Mouse (Mus musculus) midbrain, postnatal 0 days (tissue): Measurements from ENCODE around the gene Xylt1. TPM values are rescaled to one million over a fixed set of nuclear protein-coding genes. Genes with fewer than 3 reads are reported as not detected.

Experiments
- ATAC-seq: fragments of 200-750 bp; cut with Nextera tagmentation; 2 replicates; pipeline ENCODE4 v1.8.0; 2017; ENCODE audit warnings: moderate number of reproducible peaks, mild to moderate bottlenecking, moderate TSS enrichment, moderate library complexity; ENCODE audit not compliant: low FRiP score
- DNase-seq: peaks from one replicate; pipeline ENCODE4 v3.0.0-alpha.2; 2015; ENCODE audit warnings: low spot score
- H3K27ac ChIP-seq: fragments of 300-500 bp; sonication (generic); 2 replicates; pipeline ENCODE4 v1.5.1; 2014; ENCODE audit warnings: low read depth, mild to moderate bottlenecking, low read length, mixed read lengths
- H3K27me3 ChIP-seq: fragments of 300-500 bp; sonication (generic); 2 replicates; pipeline ENCODE4 v1.6.1; 2014; ENCODE audit warnings: low read length, control low read depth, mixed read lengths; ENCODE audit not compliant: insufficient read depth
- H3K36me3 ChIP-seq: fragments of 300-500 bp; sonication (generic); 2 replicates; pipeline ENCODE4 v1.6.1; 2014; ENCODE audit warnings: low read length, control low read depth, mixed read lengths; ENCODE audit not compliant: insufficient read depth
- H3K4me1 ChIP-seq: fragments of 300-500 bp; sonication (generic); 2 replicates; pipeline ENCODE4 v1.6.1; 2014; ENCODE audit warnings: mild to moderate bottlenecking, control low read depth, antibody characterized with exemption, low read length, mixed read lengths; ENCODE audit not compliant: insufficient read depth
- H3K4me2 ChIP-seq: fragments of 300-500 bp; sonication (generic); 2 replicates; pipeline ENCODE4 v1.6.1; 2014; ENCODE audit warnings: low read depth, mild to moderate bottlenecking, low read length, mixed read lengths; ENCODE audit not compliant: poor library complexity, severe bottlenecking
- H3K4me3 ChIP-seq: fragments of 300-500 bp; sonication (generic); 2 replicates; pipeline ENCODE4 v1.5.1; 2014; ENCODE audit warnings: low read depth, mild to moderate bottlenecking, low read length, moderate library complexity
- H3K9ac ChIP-seq: fragments of 300-500 bp; sonication (generic); replicated peaks from 2 replicates; pipeline ENCODE4 v1.6.1; 2014; ENCODE audit warnings: mild to moderate bottlenecking, low read length, moderate library complexity, mixed read lengths; ENCODE audit not compliant: poor library complexity, severe bottlenecking
- H3K9me3 ChIP-seq: fragments of 300-500 bp; sonication (generic); 2 replicates; pipeline ENCODE4 v1.6.1; 2016; ENCODE audit warnings: low read length, control low read depth
- CTCF ChIP-seq: IDR thresholded peaks from 2 replicates; pipeline ENCODE4 v1.5.1; 2016; ENCODE audit warnings: antibody characterized with exemption, mild to moderate bottlenecking
- WGBS: fragments of 180-500 bp; shearing (Covaris S2); extraction: QIAGEN DNeasy Blood & Tissue Kit; methylation state at CpG from one replicate; pipeline ENCODE4 v1.1.7; 2014; 5-methylcytosine and 5-hydroxymethylcytosine counted together
- polyA plus RNA-seq: library from polyadenylated mRNA; unstranded; fragments of >200 nt; fragmentation: Nextera tagmentation; extraction: Ambion mirVana; gene quantifications from 2 replicates; pipeline ENCODE4 v1.2.1, GENCODE M21; 2015
- total RNA-seq: library from RNA; depleted of rRNA; stranded (reverse); fragments of >200 nt; gene quantifications from 2 replicates; pipeline ENCODE4 v1.2.3, GENCODE M21; 2014

Gene Xylt1
- total and polyA plus RNA-seq, 2 experiments from 2014 or later, result 2.5 to 16.4 TPM

GRCm38 (mm10) chr7:117630657-117631056 lies 249.9 kb downstream of the Xylt1 start:
- H3K4me2 ChIP-seq, result no peak overlapping the region
- H3K4me1 ChIP-seq, result peaks cover 3% of the 10 kb centered on the region; the same call in 1 of the 2 replicates
- no peaks in the 10 kb centered on the region for H3K9me3 ChIP-seq
- ATAC-seq, result no peak
- no peaks in the 10 kb centered on the region for H3K27me3 ChIP-seq
- TF ChIP-seq CTCF, result peak; percentile 58
- H3K4me3 ChIP-seq, result no peak overlapping the region
- WGBS, result 61% methylated on average over 5 of the region's 5 CpGs
- DNase-seq, result peak; percentile 51
- no peak overlapping the region for H3K9ac ChIP-seq
- no peaks in the 10 kb centered on the region for H3K36me3 ChIP-seq
- H3K27ac ChIP-seq, result no peak overlapping the region

GRCm38 (mm10) chr7:117635584-117635983 lies 254.8 kb downstream of the Xylt1 start:
- no peak for TF ChIP-seq CTCF
- 49% methylated on average over 4 of the region's 4 CpGs for WGBS
- ATAC-seq (no peak), DNase-seq (no peak)
- H3K4me1 ChIP-seq, result peaks cover 7% of the 10 kb centered on the region; the same call in 1 of the 2 replicates
- no peaks in the 10 kb centered on the region for H3K27me3 ChIP-seq
- H3K9ac ChIP-seq, result no peak overlapping the region
- no peak overlapping the region for H3K4me2 ChIP-seq
- 0 out of 2 replicates have a peak overlapping the region, but pooled peaks have one; percentile 43 for H3K27ac ChIP-seq
- H3K36me3 ChIP-seq, result no peaks in the 10 kb centered on the region
- H3K4me3 ChIP-seq, result no peak overlapping the region
- H3K9me3 ChIP-seq, result no peaks in the 10 kb centered on the region

- WGBS, result 75% methylated on average over 3 of the region's 3 CpGs
Observed at GRCm38 (mm10) chr7:117636713-117637112, 255.9 kb downstream of the Xylt1 start.

GRCm38 (mm10) chr7:117637997-117638396 lies 257.2 kb downstream of the Xylt1 start:
- no peaks in the 10 kb centered on the region for H3K36me3 ChIP-seq
- H3K4me1 ChIP-seq, result peaks cover 5% of the 10 kb centered on the region; the same call in 1 of the 2 replicates
- no peak overlapping the region for H3K4me3 ChIP-seq
- ATAC-seq (no peak), DNase-seq (no peak)
- H3K9ac ChIP-seq, result no peak overlapping the region
- H3K4me2 ChIP-seq, result no peak overlapping the region
- no peak for TF ChIP-seq CTCF
- H3K27ac ChIP-seq, result no peak overlapping the region
- WGBS, result 98% methylated on average over 2 of the region's 2 CpGs
- no peaks in the 10 kb centered on the region for H3K27me3 ChIP-seq
- H3K9me3 ChIP-seq, result no peaks in the 10 kb centered on the region

More at GRCm38 (mm10) chr7:117636713-117637112, 255.9 kb downstream of the Xylt1 start:
- H3K9me3 ChIP-seq, result no peaks in the 10 kb centered on the region
- H3K27me3 ChIP-seq, result no peaks in the 10 kb centered on the region
- ATAC-seq, result no peak
- no peak overlapping the region for H3K27ac ChIP-seq
- H3K4me1 ChIP-seq, result peaks cover 5% of the 10 kb centered on the region; the same call in 1 of the 2 replicates
- H3K4me2 ChIP-seq, result no peak overlapping the region
- no peaks in the 10 kb centered on the region for H3K36me3 ChIP-seq
- no peak for TF ChIP-seq CTCF
- H3K9ac ChIP-seq, result no peak overlapping the region
- no peak for DNase-seq
- H3K4me3 ChIP-seq, result no peak overlapping the region

- Histone ChIP-seq H3K4me2 (no peak overlapping the region), H3K27me3 (no peaks in the 10 kb centered on the region), H3K9ac (no peak overlapping the region), H3K9me3 (no peaks in the 10 kb centered on the region), H3K36me3 (0 out of 2 replicates have a peak, but pooled peaks cover 2% of the 10 kb centered on the region), H3K4me1 (no peaks in the 10 kb centered on the region), H3K4me3 (no peak overlapping the region), H3K27ac (no peak overlapping the region)
- DNase-seq (no peak), ATAC-seq (no peak)
- WGBS, result 78% methylated on average over 1 of the region's 1 CpGs
- no peak for TF ChIP-seq CTCF
Observed at GRCm38 (mm10) chr7:117652637-117653036, 271.9 kb downstream of the Xylt1 start.

- H3K27ac ChIP-seq, result no peak overlapping the region
- no peak for TF ChIP-seq CTCF
- ATAC-seq, result no peak
- 0 out of 2 replicates have a peak, but pooled peaks cover 2% of the 10 kb centered on the region for H3K36me3 ChIP-seq
- no peak overlapping the region for H3K4me2 ChIP-seq
- WGBS, result 96% methylated on average over 5 of the region's 5 CpGs
- DNase-seq, result no peak
- H3K9ac ChIP-seq, result no peak overlapping the region
- no peaks in the 10 kb centered on the region for H3K4me1 ChIP-seq
- H3K27me3 ChIP-seq, result no peaks in the 10 kb centered on the region
- H3K4me3 ChIP-seq, result no peak overlapping the region
- H3K9me3 ChIP-seq, result no peaks in the 10 kb centered on the region
Observed at GRCm38 (mm10) chr7:117655732-117656131, 275.0 kb downstream of the Xylt1 start.
